Mouse (Mus musculus) forebrain, embryonic 16.5 days (tissue): ENCODE data around the gene Sct. TPM values are rescaled to one million over a fixed set of nuclear protein-coding genes. Genes with fewer than 3 reads are reported as not detected.
"Not testable (repeated sequence)": the region's sequence is repeated elsewhere in the genome, so short reads cannot be mapped to it uniquely, and the experiment has no call there.

Source experiments
- ATAC-seq: fragments of 200-750 bp; cut with Nextera tagmentation; 2 replicates; pipeline ENCODE4 v1.8.0; 2017; ENCODE audit warnings: mild to moderate bottlenecking, moderate library complexity
- H3K27ac ChIP-seq: fragments of 300-500 bp; sonication (generic); 2 replicates; pipeline ENCODE4 v1.5.1; 2014; ENCODE audit warnings: low read length, control low read depth
- H3K27me3 ChIP-seq: fragments of 300-500 bp; sonication (generic); replicated peaks from 2 replicates; pipeline ENCODE4 v1.6.1; 2014; ENCODE audit warnings: low read length; ENCODE audit not compliant: control insufficient read depth, insufficient read depth
- H3K36me3 ChIP-seq: fragments of 300-500 bp; sonication (generic); 2 replicates; pipeline ENCODE4 v1.6.1; 2014; ENCODE audit not compliant: control insufficient read depth, insufficient read depth
- H3K4me1 ChIP-seq: fragments of 300-500 bp; sonication (generic); replicated peaks from 2 replicates; pipeline ENCODE4 v1.6.1; 2014; ENCODE audit warnings: low read length; ENCODE audit not compliant: control insufficient read depth, insufficient read depth
- H3K4me2 ChIP-seq: fragments of 300-500 bp; sonication (generic); 2 replicates; pipeline ENCODE4 v1.6.1; 2014; ENCODE audit warnings: mild to moderate bottlenecking, low read length, control low read depth
- H3K4me3 ChIP-seq: fragments of 300-500 bp; sonication (generic); replicated peaks from 2 replicates; pipeline ENCODE4 v1.5.1; 2014; ENCODE audit warnings: mild to moderate bottlenecking, low read length, control low read depth
- H3K9ac ChIP-seq: fragments of 300-500 bp; sonication (generic); replicated peaks from 2 replicates; pipeline ENCODE4 v1.6.1; 2014; ENCODE audit warnings: low read depth, low read length, control low read depth
- H3K9me3 ChIP-seq: fragments of 300-500 bp; sonication (generic); 2 replicates; pipeline ENCODE4 v1.6.1; 2016; ENCODE audit warnings: low read length; ENCODE audit not compliant: control insufficient read depth
- WGBS: fragments of 180-500 bp; shearing (Covaris S2); extraction: QIAGEN DNeasy Blood & Tissue Kit; methylation state at CpG from one replicate; pipeline ENCODE4 v1.1.7; 2014; 5-methylcytosine and 5-hydroxymethylcytosine counted together
- polyA plus RNA-seq: library from polyadenylated mRNA; unstranded; fragments of >200 nt; fragmentation: Nextera tagmentation; extraction: Ambion mirVana; gene quantifications from 2 replicates; pipeline ENCODE4 v1.2.1, GENCODE M21; 2015

Gene Sct
- polyA plus RNA-seq, 1 experiment from 2014 or later: 2.0 TPM

DNA sequence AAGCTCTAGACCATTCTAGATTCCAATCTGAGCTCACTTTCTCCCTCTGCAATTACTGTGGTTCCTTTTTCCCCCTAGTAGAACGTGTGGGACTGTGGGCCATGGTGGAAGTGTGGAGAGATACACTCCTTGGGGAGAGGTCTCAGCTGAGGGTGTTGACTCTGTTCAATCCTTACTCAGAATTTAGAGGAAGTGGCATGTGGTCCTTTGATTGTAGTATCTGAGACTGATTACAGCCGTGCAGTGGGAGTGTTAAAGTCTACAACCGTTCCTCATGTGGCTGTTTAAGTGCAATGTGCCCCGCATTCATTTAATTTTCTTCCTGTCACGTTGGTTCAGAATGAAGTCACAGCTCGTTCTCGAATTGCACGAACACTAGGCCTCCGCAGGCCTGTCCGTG, 22.8 kb downstream of the Sct start:
- Histone ChIP-seq H3K27ac (no peak overlapping the region), H3K4me3 (no peak overlapping the region), H3K9ac (no peak overlapping the region), H3K4me1 (no peaks in the 10 kb centered on the region), H3K4me2 (no peak overlapping the region), H3K27me3 (no peaks in the 10 kb centered on the region), H3K36me3 (peaks cover 35% of the 10 kb centered on the region), H3K9me3 (no peaks in the 10 kb centered on the region)
- no peak for ATAC-seq
- 94% methylated on average over 10 of the region's 10 CpGs for WGBS

DNA sequence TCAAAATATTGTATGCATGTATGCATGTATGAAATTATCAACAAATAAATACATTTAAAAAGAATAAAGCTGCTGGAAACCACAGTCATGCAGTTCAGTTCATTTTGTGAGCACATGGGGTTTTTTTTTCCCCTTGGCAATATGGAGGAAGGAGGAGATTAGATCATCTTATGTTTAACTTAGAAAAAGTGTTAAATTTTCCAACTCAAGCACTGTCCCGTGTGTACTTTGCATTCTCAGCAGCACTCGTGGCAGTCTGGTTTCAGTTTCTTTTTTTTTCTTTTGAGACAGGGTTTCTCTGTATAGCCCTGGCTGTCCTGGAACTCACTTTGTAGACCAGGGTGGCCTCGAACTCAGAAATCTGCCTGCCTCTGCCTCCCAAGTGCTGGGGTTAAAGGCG, 28.4 kb downstream of the Sct start:
- H3K4me3 ChIP-seq, H3K4me2 ChIP-seq, H3K27me3 ChIP-seq, H3K9ac ChIP-seq, H3K27ac ChIP-seq, ATAC-seq, H3K4me1 ChIP-seq, H3K9me3 ChIP-seq: not testable (repeated sequence)
- 88% methylated on average over 4 of the region's 4 CpGs for WGBS
- H3K36me3 ChIP-seq: peaks cover 42% of the 10 kb centered on the region

DNA sequence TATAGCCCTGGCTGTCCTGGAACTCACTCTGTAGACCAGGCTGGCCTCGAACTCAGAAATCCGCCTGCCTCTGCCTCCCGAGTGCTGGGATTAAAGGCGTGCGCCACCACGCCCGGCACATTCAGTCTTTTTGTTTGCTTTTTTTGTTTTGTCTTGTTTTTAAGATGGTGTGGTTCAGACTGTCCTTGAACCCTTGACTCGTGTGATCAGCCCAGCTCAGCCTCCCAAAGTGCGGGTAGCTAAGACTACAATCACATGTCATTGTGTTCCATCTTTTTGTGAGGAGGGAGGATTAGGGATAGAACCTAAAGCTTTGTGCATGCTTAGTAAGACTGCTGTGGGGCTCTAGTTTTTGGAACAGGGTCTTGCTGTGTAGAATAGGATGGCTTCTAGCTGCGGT, 47.4 kb downstream of the Sct start:
- no peak overlapping the region for H3K4me2 ChIP-seq
- 87% methylated on average over 9 of the region's 10 CpGs for WGBS
- no peaks in the 10 kb centered on the region for H3K27me3 ChIP-seq
- H3K9ac ChIP-seq: no peak overlapping the region
- ATAC-seq: no peak
- peaks cover 20% of the 10 kb centered on the region for H3K36me3 ChIP-seq
- no peak overlapping the region for H3K27ac ChIP-seq
- H3K9me3 ChIP-seq: no peaks in the 10 kb centered on the region
- H3K4me3 ChIP-seq: no peak overlapping the region
- peaks cover 18% of the 10 kb centered on the region for H3K4me1 ChIP-seq

DNA sequence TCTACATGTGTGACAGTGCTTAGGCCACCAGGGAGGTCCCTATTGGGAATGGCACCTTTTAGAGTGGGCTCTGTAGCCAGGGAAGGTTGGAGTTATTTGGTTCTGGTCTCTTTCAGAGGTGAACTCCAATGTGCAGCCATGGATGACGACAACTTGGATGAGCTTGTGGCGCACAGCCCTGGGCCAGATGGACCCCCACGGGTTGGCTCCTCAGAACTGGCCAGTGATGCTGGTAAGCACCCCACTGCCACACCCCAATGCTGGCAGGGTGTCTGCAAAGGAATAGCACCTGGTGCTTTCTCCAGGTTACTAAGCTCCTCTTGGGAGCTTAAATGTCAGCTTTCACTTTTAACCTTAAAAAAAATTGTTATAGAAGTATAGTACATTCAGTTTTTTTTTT, 47.8 kb downstream of the Sct start:
- H3K4me1 ChIP-seq: peaks cover 18% of the 10 kb centered on the region
- H3K4me2 ChIP-seq: no peak overlapping the region
- no peak for ATAC-seq
- 89% methylated on average over 3 of the region's 3 CpGs for WGBS
- H3K36me3 ChIP-seq: peaks cover 20% of the 10 kb centered on the region
- H3K9ac ChIP-seq: no peak overlapping the region
- no peak overlapping the region for H3K4me3 ChIP-seq
- H3K9me3 ChIP-seq: no peaks in the 10 kb centered on the region
- no peaks in the 10 kb centered on the region for H3K27me3 ChIP-seq
- no peak overlapping the region for H3K27ac ChIP-seq

DNA sequence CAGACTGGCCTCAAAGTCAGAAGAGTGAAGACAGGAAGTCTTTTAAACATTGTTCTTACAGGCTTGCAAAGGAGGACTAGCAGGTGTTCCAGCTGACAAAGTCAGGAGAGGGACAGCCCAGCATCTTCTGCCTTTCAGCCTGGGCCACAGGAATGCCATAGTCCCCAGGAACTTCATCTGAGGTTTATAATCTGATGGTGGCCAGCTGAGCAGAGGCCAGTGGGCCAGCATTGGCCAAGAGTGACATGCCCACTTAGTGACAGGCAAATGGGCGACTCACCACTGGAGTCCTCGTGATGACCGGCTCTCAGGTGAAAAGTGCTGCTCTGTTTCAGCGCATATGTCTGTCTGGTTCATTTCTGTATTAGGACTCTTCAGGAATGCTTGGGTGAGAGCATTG, 48.4 kb downstream of the Sct start:
- Histone ChIP-seq H3K4me3 (no peak overlapping the region), H3K36me3 (peaks cover 20% of the 10 kb centered on the region), H3K27me3 (no peaks in the 10 kb centered on the region), H3K4me1 (peaks cover 18% of the 10 kb centered on the region), H3K4me2 (no peak overlapping the region), H3K9ac (no peak overlapping the region), H3K9me3 (no peaks in the 10 kb centered on the region), H3K27ac (no peak overlapping the region)
- ATAC-seq: no peak
- WGBS: 91% methylated on average over 4 of the region's 4 CpGs

DNA sequence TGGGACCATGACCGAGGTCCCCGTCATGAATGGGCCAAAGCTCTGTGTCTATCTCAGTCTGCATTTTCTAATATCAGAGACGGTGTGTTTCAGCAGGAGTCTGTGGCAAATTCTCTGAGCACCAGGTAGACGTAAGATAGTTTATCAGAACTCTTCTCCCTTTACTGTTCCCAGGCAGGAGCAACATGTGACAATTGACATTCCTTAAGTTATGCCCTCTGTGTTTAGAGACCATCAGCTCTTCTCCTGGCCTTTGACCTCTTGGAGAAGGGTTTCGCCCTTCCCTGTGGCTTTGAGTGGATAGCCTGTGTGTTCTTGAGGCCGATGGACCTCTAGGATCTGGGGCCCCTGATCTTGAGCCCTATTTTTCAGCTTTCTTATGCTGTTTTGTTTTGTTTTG, 49.2 kb downstream of the Sct start:
- peaks cover 18% of the 10 kb centered on the region for H3K36me3 ChIP-seq
- peak overlapping the region; percentile 98 for H3K4me2 ChIP-seq
- H3K27ac ChIP-seq: no peak overlapping the region
- peak overlapping the region; percentile 93 for H3K4me3 ChIP-seq
- no peaks in the 10 kb centered on the region for H3K27me3 ChIP-seq
- WGBS: 63% methylated on average over 6 of the region's 6 CpGs
- ATAC-seq: no peak
- peak overlapping the region; percentile 94; the same call in 1 of the 2 replicates for H3K9ac ChIP-seq
- no peaks in the 10 kb centered on the region for H3K9me3 ChIP-seq
- H3K4me1 ChIP-seq: peaks cover 18% of the 10 kb centered on the region

Other genes with a start within 250 kb of the Sct start
- gene B4galnt4, start 218.0 kb downstream of the Sct start, polyA plus RNA-seq: 45.4 and 53.0 TPM in 2 replicates
- 0.17 TPM in 1 of 2 replicates, not detected in the other for gene Pkp3, start 200.9 kb downstream of the Sct start, polyA plus RNA-seq
- gene Sigirr, start 178.6 kb downstream of the Sct start, polyA plus RNA-seq: 2.1 TPM in 2 replicates
- 0.21 and 0.22 TPM in 2 replicates for gene Ano9, start 161.3 kb downstream of the Sct start, polyA plus RNA-seq
- gene Ptdss2, start 156.8 kb downstream of the Sct start, polyA plus RNA-seq: 74.9 and 78.9 TPM in 2 replicates
- gene Rnh1, start 106.3 kb downstream of the Sct start, polyA plus RNA-seq: 41.0 and 45.7 TPM in 2 replicates
- 105 and 113 TPM in 2 replicates for gene Hras, start 85.1 kb downstream of the Sct start, polyA plus RNA-seq
- gene Lrrc56, start 85.0 kb downstream of the Sct start, polyA plus RNA-seq: 10.0 and 13.9 TPM in 2 replicates
- gene Lmntd2, start 65.1 kb downstream of the Sct start, polyA plus RNA-seq: 0.76 and 1.2 TPM in 2 replicates
- gene Rassf7, start 63.3 kb downstream of the Sct start, polyA plus RNA-seq: 22.9 and 23.6 TPM in 2 replicates
- gene Phrf1, start 50.3 kb downstream of the Sct start, polyA plus RNA-seq: 90.2 and 96.1 TPM in 2 replicates
- 0.76 and 1.9 TPM in 2 replicates for gene Irf7, start 12.7 kb downstream of the Sct start, polyA plus RNA-seq
- gene Cdhr5, start 2.3 kb downstream of the Sct start, polyA plus RNA-seq: not detected in 2 replicates
- gene Drd4, start 12.9 kb upstream of the Sct start, polyA plus RNA-seq: 0.47 and 0.52 TPM in 2 replicates
- 144 and 164 TPM in 2 replicates for gene Deaf1, start 48.6 kb upstream of the Sct start, polyA plus RNA-seq
- 53.6 and 62.2 TPM in 2 replicates for gene Tmem80, start 48.6 kb upstream of the Sct start, polyA plus RNA-seq
- gene Eps8l2, start 59.7 kb upstream of the Sct start, polyA plus RNA-seq: 0.67 and 0.93 TPM in 2 replicates
- gene Taldo1, start 113.1 kb upstream of the Sct start, polyA plus RNA-seq: 342 and 375 TPM in 2 replicates
- gene Gatd1, start 135.0 kb upstream of the Sct start, polyA plus RNA-seq: 56.4 and 65.9 TPM in 2 replicates
- 52.4 and 70.3 TPM in 2 replicates for gene Cend1, start 150.4 kb upstream of the Sct start, polyA plus RNA-seq
- gene Slc25a22, start 158.8 kb upstream of the Sct start, polyA plus RNA-seq: 88.4 and 111 TPM in 2 replicates
- gene Pidd1, start 164.9 kb upstream of the Sct start, polyA plus RNA-seq: 7.9 and 9.9 TPM in 2 replicates
- 684 and 749 TPM in 2 replicates for gene Rplp2, start 168.2 kb upstream of the Sct start, polyA plus RNA-seq
- gene Pnpla2, start 176.1 kb upstream of the Sct start, polyA plus RNA-seq: 20.5 and 23.2 TPM in 2 replicates
- gene Cracr2b, start 182.0 kb upstream of the Sct start, polyA plus RNA-seq: 5.2 and 5.3 TPM in 2 replicates
- gene Cd151, start 188.3 kb upstream of the Sct start, polyA plus RNA-seq: 20.8 TPM in 2 replicates
- 60.7 and 61.9 TPM in 2 replicates for gene Polr2l, start 196.0 kb upstream of the Sct start, polyA plus RNA-seq
- gene Tspan4, start 196.1 kb upstream of the Sct start, polyA plus RNA-seq: 29.8 and 31.8 TPM in 2 replicates